Mouse (Mus musculus): Measurements from ENCODE around the gene Il23r. TPM values are rescaled to one million over a fixed set of nuclear protein-coding genes. Genes with fewer than 3 reads are reported as not detected.

Gene Il23r
- total RNA-seq (2023) = not detected

GRCm38 (mm10) chr6:67491755-67492154 lies at the start of gene Il23r:
Gene Il23r (minus strand): TSS chr6:67491855.

DNA sequence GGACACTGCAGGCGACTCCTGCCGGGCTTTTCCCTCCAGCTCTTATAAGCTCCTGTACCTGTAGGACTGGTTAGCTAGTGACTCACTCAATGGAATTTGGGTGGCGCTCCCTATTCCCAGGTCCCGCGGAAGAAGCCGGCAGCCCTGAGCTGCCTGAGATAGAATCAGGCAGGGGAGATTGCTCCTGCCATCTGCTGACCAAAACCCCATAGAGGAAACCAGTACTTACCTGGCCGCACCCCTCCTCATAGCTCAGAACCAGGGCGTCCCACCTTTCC lies 44.1 kb upstream of the Il23r start, which contains the start of gene Tacstd2:
Gene Tacstd2, minus strand, starts transcription at position 20 of the 278 bp plus-strand sequence.

GRCm38 (mm10) chr6:67375982-67376391 lies 115.7 kb downstream of the Il23r start, which contains the start of gene Il12rb2:
Gene Il12rb2 (minus strand): TSS chr6:67376188.

Other genes with a start within 250 kb of the Il23r start
- gene Il12rb2, start 115.7 kb downstream of the Il23r start, total RNA-seq (2023) = under 1 TPM in 1 of 2 experiments, not detected in 1; 0.49 TPM
- gene Tacstd2, start 43.9 kb upstream of the Il23r start, total RNA-seq (2023) = 1 to 10 TPM; 4.0 to 5.1 TPM

Data from B cell, adult 67 days (primary cell).